Comparison of ENCODE assay signal across 8 mouse cellular contexts in the genomic region with DNA sequence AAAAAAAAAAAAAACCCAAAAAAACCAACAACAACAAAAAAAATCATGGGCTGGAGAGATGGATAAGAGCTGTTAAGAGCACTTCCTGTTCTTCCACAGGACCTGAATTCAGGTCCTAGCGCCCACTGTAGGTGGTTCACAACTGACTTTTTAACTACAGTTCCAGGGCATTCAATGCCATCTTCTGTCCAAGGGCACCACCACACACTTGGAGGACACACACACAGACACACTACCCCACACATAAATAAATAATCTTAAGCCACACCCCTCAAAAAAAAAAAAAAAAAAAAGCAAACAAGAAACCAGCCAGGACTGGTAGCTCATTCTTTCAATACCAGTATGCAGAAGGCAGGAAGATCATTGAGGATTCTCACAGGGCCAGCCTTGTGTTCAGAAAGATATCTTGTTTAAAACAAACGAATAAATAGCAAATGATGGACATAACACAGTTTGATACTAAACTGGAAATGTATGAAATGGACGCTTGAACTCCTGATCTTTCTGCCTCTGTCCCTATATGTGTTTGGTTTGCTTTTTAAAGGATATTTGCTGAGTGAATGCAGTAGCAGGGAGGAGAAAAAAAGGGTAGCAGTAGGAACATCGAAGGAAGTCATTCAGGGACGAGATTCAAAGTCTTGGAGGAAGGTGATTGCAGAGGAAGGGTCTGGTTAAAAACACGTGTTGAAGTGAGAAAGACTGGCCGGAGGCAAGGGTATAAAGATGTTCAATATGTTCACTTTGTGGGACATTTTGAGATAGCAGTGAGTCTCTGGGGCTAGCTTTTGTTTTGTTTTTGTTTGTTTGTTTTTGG. TPM values are rescaled to one million over a fixed set of nuclear protein-coding genes. Genes with fewer than 3 reads are reported as not detected.
DNase-seq lines count a peak whose midpoint lies in the region; ATAC-seq and TF ChIP-seq lines count a peak whose summit lies in the region.

No protein-coding gene starts in this region.

- 21% methylated on average over 7 of the region's 7 CpGs for WGBS in embryonic facial prominence, embryonic 12.5 days
- WGBS in intestine, postnatal 0 days: 17% methylated on average over 7 of the region's 7 CpGs
- WGBS in neural tube, embryonic 14.5 days: 25% methylated on average over 7 of the region's 7 CpGs

- H3K4me2 ChIP-seq in embryonic facial prominence, embryonic 12.5 days (replicated peaks): peak overlapping the region; percentile 64
- H3K4me2 ChIP-seq in intestine, postnatal 0 days (replicated peaks; ENCODE audit: low read depth): peak overlapping the region; percentile 61
- peak overlapping the region; percentile 76 for H3K4me2 ChIP-seq in neural tube, embryonic 14.5 days (ENCODE audit: low read depth, low read length)

- DNase-seq in gastrocnemius, adult 2 months: no peak
- DNase-seq in gastrocnemius, adult 18-20 months (ENCODE audit: low spot score): no peak
- peak; percentile 74 for DNase-seq in A20 (ENCODE audit: low read depth, low spot score)
- no peak for DNase-seq in right cerebral cortex, postnatal 25 days
- DNase-seq in gastrocnemius, postnatal 4 days (ENCODE audit: low spot score in 2 of 2): no peak

- H3K9me3 ChIP-seq in embryonic facial prominence, embryonic 12.5 days: no peaks in the 10 kb centered on the region
- no peaks in the 10 kb centered on the region for H3K9me3 ChIP-seq in intestine, postnatal 0 days (ENCODE audit: control insufficient read depth)
- H3K9me3 ChIP-seq in neural tube, embryonic 14.5 days (ENCODE audit: control insufficient read depth, low read length): no peaks in the 10 kb centered on the region

- no peaks in the 10 kb centered on the region for H3K36me3 ChIP-seq in embryonic facial prominence, embryonic 12.5 days
- no peaks in the 10 kb centered on the region for H3K36me3 ChIP-seq in intestine, postnatal 0 days (ENCODE audit: control insufficient read depth, insufficient read depth)
- no peaks in the 10 kb centered on the region for H3K36me3 ChIP-seq in neural tube, embryonic 14.5 days (ENCODE audit: control insufficient read depth, insufficient read depth, low read length)

- ATAC-seq in embryonic facial prominence, embryonic 12.5 days (ENCODE audit: insufficient number of reproducible peaks, insufficient read depth, low FRiP score, low TSS enrichment): no peak
- ATAC-seq in intestine, postnatal 0 days: no peak
- ATAC-seq in neural tube, embryonic 14.5 days (ENCODE audit: low read depth): no peak

- H3K4me3 ChIP-seq in gastrocnemius, adult 2 months: peak overlapping the region; percentile 91
- peak overlapping the region; percentile 81 for H3K4me3 ChIP-seq in embryonic facial prominence, embryonic 12.5 days
- H3K4me3 ChIP-seq in intestine, postnatal 0 days (ENCODE audit: low read depth, low read length): peak overlapping the region; percentile 94
- peak overlapping the region; percentile 61 for H3K4me3 ChIP-seq in neural tube, embryonic 14.5 days (ENCODE audit: low read depth, low read length)

- no peak for TF ChIP-seq CTCF in gastrocnemius, adult 2 months (IDR thresholded peaks at IDR 0.05)
- TF ChIP-seq CTCF in intestine, postnatal 0 days (IDR thresholded peaks at IDR 0.05; ENCODE audit: low read depth): peak; percentile 30

- H3K9ac ChIP-seq in embryonic facial prominence, embryonic 12.5 days: peak overlapping the region; percentile 74
- peak overlapping the region; percentile 72 for H3K9ac ChIP-seq in intestine, postnatal 0 days (ENCODE audit: low read depth, low read length)
- peak overlapping the region; percentile 48 for H3K9ac ChIP-seq in neural tube, embryonic 14.5 days (replicated peaks; ENCODE audit: low read depth, low read length)

- H3K4me1 ChIP-seq in embryonic facial prominence, embryonic 12.5 days: peaks cover 13% of the 10 kb centered on the region
- no peaks in the 10 kb centered on the region for H3K4me1 ChIP-seq in intestine, postnatal 0 days (replicated peaks; ENCODE audit: control insufficient read depth, insufficient read depth, low read length)
- peaks cover 3% of the 10 kb centered on the region; the same call in 1 of the 2 replicates for H3K4me1 ChIP-seq in neural tube, embryonic 14.5 days (ENCODE audit: control insufficient read depth, insufficient read depth, low read length)

- no peaks in the 10 kb centered on the region for H3K27me3 ChIP-seq in embryonic facial prominence, embryonic 12.5 days
- no peaks in the 10 kb centered on the region for H3K27me3 ChIP-seq in intestine, postnatal 0 days (replicated peaks; ENCODE audit: control insufficient read depth, insufficient read depth, low read length)
- no peaks in the 10 kb centered on the region for H3K27me3 ChIP-seq in neural tube, embryonic 14.5 days (ENCODE audit: control insufficient read depth, insufficient read depth, low read length)

- intact Hi-C loops in gastrocnemius, adult 2 months (cut with DNase I): loop anchor here (5.0 kb wide), 1 partner anchor 108 kb away; no protein-coding TSS in a partner anchor

- H3K27ac ChIP-seq in gastrocnemius, adult 2 months: peak overlapping the region; percentile 95
- peak overlapping the region; percentile 98 for H3K27ac ChIP-seq in embryonic facial prominence, embryonic 12.5 days
- H3K27ac ChIP-seq in intestine, postnatal 0 days (ENCODE audit: low read depth, low read length): peak overlapping the region; percentile 94
- peak overlapping the region; percentile 85 for H3K27ac ChIP-seq in neural tube, embryonic 14.5 days (ENCODE audit: low read depth, low read length)

RNA-seq across cellular contexts. Expression of a gene that starts 1.1 kb away (rescaled TPM):
- under 1 TPM; 0.15 to 0.20 TPM for total RNA-seq in gastrocnemius, adult 2 months (2021)
- under 1 TPM; 0.18 to 0.19 TPM for total RNA-seq in gastrocnemius, adult 18-20 months (2021)
- polyA plus RNA-seq in embryonic facial prominence, embryonic 12.5 days (2016; fragmentation: Nextera tagmentation; extraction: Ambion mirVana): 72.1 and 74.7 TPM in 2 replicates
- 8.3 and 8.9 TPM in 2 replicates for polyA plus RNA-seq in intestine, postnatal 0 days (2015; fragmentation: Nextera tagmentation; extraction: Ambion mirVana)
- 5.1 and 6.4 TPM in 2 replicates for polyA plus RNA-seq in neural tube, embryonic 14.5 days (2014; fragmentation: Nextera tagmentation; extraction: Ambion mirVana)
- total RNA-seq in gastrocnemius, postnatal 4 days (2021): 10 to 100 TPM; 17.9 to 19.5 TPM

RNA-seq across cellular contexts. Expression of a gene that starts 37.5 kb away (rescaled TPM):
- 100 to 1,000 TPM; 104 to 158 TPM for total RNA-seq in gastrocnemius, adult 2 months (2021)
- total RNA-seq in gastrocnemius, adult 18-20 months (2021): 100 to 1,000 TPM; 106 to 173 TPM
- polyA plus RNA-seq in embryonic facial prominence, embryonic 12.5 days (2016; fragmentation: Nextera tagmentation; extraction: Ambion mirVana): 31.5 and 34.3 TPM in 2 replicates
- 26.4 and 30.5 TPM in 2 replicates for polyA plus RNA-seq in intestine, postnatal 0 days (2015; fragmentation: Nextera tagmentation; extraction: Ambion mirVana)
- polyA plus RNA-seq in neural tube, embryonic 14.5 days (2014; fragmentation: Nextera tagmentation; extraction: Ambion mirVana): 48.5 and 49.3 TPM in 2 replicates
- 10 to 100 TPM; 72.6 to 78.8 TPM for total RNA-seq in gastrocnemius, postnatal 4 days (2021)

RNA-seq across cellular contexts. Expression of a gene that starts 59.5 kb away (rescaled TPM):
- total RNA-seq in gastrocnemius, adult 2 months (2021): 1 to 10 TPM in 1 of 2 experiments, under 1 TPM in 1; 0.84 to 1.3 TPM
- under 1 TPM; 0.21 to 0.78 TPM for total RNA-seq in gastrocnemius, adult 18-20 months (2021)
- 7.8 and 8.7 TPM in 2 replicates for polyA plus RNA-seq in embryonic facial prominence, embryonic 12.5 days (2016; fragmentation: Nextera tagmentation; extraction: Ambion mirVana)
- polyA plus RNA-seq in intestine, postnatal 0 days (2015; fragmentation: Nextera tagmentation; extraction: Ambion mirVana): 4.1 and 5.3 TPM in 2 replicates
- 1.8 and 4.3 TPM in 2 replicates for polyA plus RNA-seq in neural tube, embryonic 14.5 days (2014; fragmentation: Nextera tagmentation; extraction: Ambion mirVana)
- total RNA-seq in gastrocnemius, postnatal 4 days (2021): 1 to 10 TPM; 4.6 to 5.6 TPM

Comparison
In these comparisons a context has a peak if more than half of its experiments do, and no peak if none do; other contexts are left out.
1. RNA of a gene that starts 1.1 kb away (total RNA-seq): 17.9 to 19.5 TPM in gastrocnemius, postnatal 4 days; 0.15 to 0.20 TPM in gastrocnemius, adult 2 months and 0.18 to 0.19 TPM in gastrocnemius, adult 18-20 months; every median in the first group is over 10 times any median in the second.
2. Peak in every context shown above with its lines, with median percentiles within 50 percentile points of each other: H3K27ac ChIP-seq, H3K4me3 ChIP-seq, H3K4me2 ChIP-seq and H3K9ac ChIP-seq.